Mouse (Mus musculus) ES-Bruce4 (cell line): ENCODE measurements around the gene Pld1.

Experiments used
- CTCF ChIP-seq: IDR thresholded peaks from one replicate; pipeline ENCODE4 v1.8.1; 2011; ENCODE audit warnings: low read depth, low read length
- EP300 ChIP-seq: IDR thresholded peaks from 2 replicates; pipeline ENCODE4 v1.6.1; 2011; ENCODE audit warnings: low read depth, low read length; ENCODE audit not compliant: insufficient read depth
- POLR2A ChIP-seq: IDR thresholded peaks from one replicate; pipeline ENCODE4 v1.8.1; 2011; ENCODE audit warnings: low read length; ENCODE audit not compliant: insufficient read depth

GRCm38 (mm10) chr3:28061155-28061554 is 122.7 kb downstream of the Pld1 start:
- no peak for TF ChIP-seq CTCF
- no peak for TF ChIP-seq EP300
- TF ChIP-seq POLR2A = no peak
